ENCODE assay signal across 9 mouse cellular contexts in the genomic region with DNA sequence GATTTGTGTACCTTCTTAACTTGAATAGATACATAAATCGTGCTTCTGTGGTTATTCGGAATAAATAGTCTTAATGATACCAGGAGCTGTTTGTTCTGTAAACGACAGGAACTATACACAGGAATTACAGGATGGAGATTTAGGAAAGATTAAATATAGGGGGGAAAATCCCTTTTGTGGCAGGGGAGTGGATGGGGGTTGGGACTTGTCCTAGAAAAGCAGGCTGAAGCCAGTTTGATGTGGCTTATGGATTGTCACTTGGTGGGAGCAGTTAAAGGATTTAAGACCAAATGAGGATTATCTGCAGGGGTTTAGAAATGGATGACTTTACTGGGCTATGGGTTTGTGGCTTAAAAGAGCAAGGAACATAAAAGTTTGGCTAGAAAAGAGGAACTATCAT. TPM values are rescaled to one million over a fixed set of nuclear protein-coding genes. Genes with fewer than 3 reads are reported as not detected.
A peak's percentile ranks its signal among the peaks of the same experiment; 100 is the strongest.
DNase-seq lines count a peak whose midpoint lies in the region; ATAC-seq and TF ChIP-seq lines count a peak whose summit lies in the region.
"Had no signal": no experiment of that assay in that cellular context is flagged by ENCODE, and none has a peak within 500 bp of the region (broad histone marks: within the 10 kb centered on the region; RNA-seq: fewer than 3 reads in every experiment).

No protein-coding gene starts in this region.

- H3K4me2 ChIP-seq in liver, embryonic 11.5 days: peak overlapping the region; percentile 62
- H3K4me2 ChIP-seq in liver, postnatal 0 days (ENCODE audit: low read depth, low read length): no peak overlapping the region
- H3K4me2 ChIP-seq in forebrain, embryonic 11.5 days (ENCODE audit: low read depth, low read length, severe bottlenecking): peak overlapping the region; percentile 53
- H3K4me2 ChIP-seq in limb, embryonic 13.5 days (replicated peaks): peak overlapping the region; percentile 71
- H3K4me2 ChIP-seq in stomach, postnatal 0 days (replicated peaks; ENCODE audit: low read depth): peak overlapping the region; percentile 56; the same call in 1 of the 2 replicates

- H3K4me3 ChIP-seq in liver, embryonic 11.5 days (ENCODE audit: low read depth, low read length): no peak overlapping the region
- no peak overlapping the region for H3K4me3 ChIP-seq in liver, postnatal 0 days (ENCODE audit: low read depth, low read length)
- H3K4me3 ChIP-seq in forebrain, embryonic 11.5 days (ENCODE audit: low read depth, low read length): no peak overlapping the region; the same call in 1 of the 2 replicates
- peak overlapping the region; percentile 51 for H3K4me3 ChIP-seq in limb, embryonic 13.5 days
- no peak overlapping the region; the same call in 1 of the 2 replicates for H3K4me3 ChIP-seq in stomach, postnatal 0 days (ENCODE audit: low read depth, low read length)

- no peaks in the 10 kb centered on the region for H3K36me3 ChIP-seq in liver, embryonic 11.5 days (ENCODE audit: control insufficient read depth, insufficient read depth, low read length)
- no peaks in the 10 kb centered on the region for H3K36me3 ChIP-seq in liver, postnatal 0 days (replicated peaks; ENCODE audit: insufficient read depth, low read length)
- no peaks in the 10 kb centered on the region for H3K36me3 ChIP-seq in forebrain, embryonic 11.5 days (ENCODE audit: control insufficient read depth, insufficient read depth, low read length)
- no peaks in the 10 kb centered on the region for H3K36me3 ChIP-seq in limb, embryonic 13.5 days
- no peaks in the 10 kb centered on the region for H3K36me3 ChIP-seq in stomach, postnatal 0 days (ENCODE audit: control insufficient read depth, insufficient read depth, low read length)
- H3K36me3 ChIP-seq: liver, embryonic 13.5 days had no signal

- peaks cover 6% of the 10 kb centered on the region; the same call in 1 of the 2 replicates for H3K27me3 ChIP-seq in liver, embryonic 11.5 days (replicated peaks; ENCODE audit: control insufficient read depth, insufficient read depth, low read length)
- H3K27me3 ChIP-seq in liver, postnatal 0 days (ENCODE audit: insufficient read depth, low read length): peaks cover 4% of the 10 kb centered on the region
- no peaks in the 10 kb centered on the region for H3K27me3 ChIP-seq in forebrain, embryonic 11.5 days (ENCODE audit: control insufficient read depth, insufficient read depth, low read length)
- H3K27me3 ChIP-seq in limb, embryonic 13.5 days: peaks cover 9% of the 10 kb centered on the region
- H3K27me3 ChIP-seq in stomach, postnatal 0 days (ENCODE audit: control insufficient read depth, insufficient read depth, low read length): no peaks in the 10 kb centered on the region

- H3K4me1 ChIP-seq in liver, embryonic 11.5 days (replicated peaks; ENCODE audit: control insufficient read depth, insufficient read depth, low read length): no peaks in the 10 kb centered on the region
- H3K4me1 ChIP-seq in liver, postnatal 0 days (ENCODE audit: insufficient read depth): 0 out of 2 replicates have a peak, but pooled peaks cover 4% of the 10 kb centered on the region
- H3K4me1 ChIP-seq in forebrain, embryonic 11.5 days (replicated peaks; ENCODE audit: control insufficient read depth, insufficient read depth, low read length): peaks cover 3% of the 10 kb centered on the region; the same call in 1 of the 2 replicates
- 0 out of 2 replicates have a peak, but pooled peaks cover 9% of the 10 kb centered on the region for H3K4me1 ChIP-seq in limb, embryonic 13.5 days
- no peaks in the 10 kb centered on the region for H3K4me1 ChIP-seq in stomach, postnatal 0 days (replicated peaks; ENCODE audit: control insufficient read depth, insufficient read depth)
- H3K4me1 ChIP-seq: liver, embryonic 13.5 days had no signal

- no peak for TF ChIP-seq EP300 in liver, postnatal 0 days (IDR thresholded peaks at IDR 0.05; ENCODE audit: low read depth)
- TF ChIP-seq EP300 in stomach, postnatal 0 days (optimal IDR thresholded peaks at IDR 0.05): no peak

- no peak for TF ChIP-seq CTCF in liver, postnatal 0 days (IDR thresholded peaks at IDR 0.05; ENCODE audit: low read depth)
- no peak for TF ChIP-seq CTCF in stomach, postnatal 0 days (IDR thresholded peaks at IDR 0.05; ENCODE audit: low read depth)

- H3K9ac ChIP-seq in liver, embryonic 11.5 days (ENCODE audit: low read depth, low read length): no peak overlapping the region
- no peak overlapping the region for H3K9ac ChIP-seq in liver, postnatal 0 days (replicated peaks)
- H3K9ac ChIP-seq in forebrain, embryonic 11.5 days (ENCODE audit: low read length): peak overlapping the region; percentile 58; the same call in 1 of the 2 replicates
- H3K9ac ChIP-seq in limb, embryonic 13.5 days: no peak overlapping the region
- no peak overlapping the region for H3K9ac ChIP-seq in stomach, postnatal 0 days (ENCODE audit: low read length)
- H3K9ac ChIP-seq: liver, embryonic 13.5 days had no signal

- H3K9me3 ChIP-seq in liver, embryonic 11.5 days (ENCODE audit: control insufficient read depth, low read length): no peaks in the 10 kb centered on the region
- no peaks in the 10 kb centered on the region for H3K9me3 ChIP-seq in liver, postnatal 0 days (ENCODE audit: low read length)
- H3K9me3 ChIP-seq in forebrain, embryonic 11.5 days (ENCODE audit: control insufficient read depth, low read length): no peaks in the 10 kb centered on the region
- H3K9me3 ChIP-seq in limb, embryonic 13.5 days: no peaks in the 10 kb centered on the region
- H3K9me3 ChIP-seq in stomach, postnatal 0 days (ENCODE audit: control insufficient read depth, low read length): no peaks in the 10 kb centered on the region
- H3K9me3 ChIP-seq: liver, embryonic 13.5 days had no signal

- DNase-seq in liver, embryonic 11.5 days (ENCODE audit: low spot score): no peak
- no peak for DNase-seq in liver, postnatal 0 days
- DNase-seq in forebrain, embryonic 11.5 days (ENCODE audit: low spot score): no peak
- no peak for DNase-seq in stomach, postnatal 0 days (ENCODE audit: low spot score)
- DNase-seq in thymus, postnatal 4 days: no peak
- DNase-seq: liver, embryonic 13.5 days had no signal

- WGBS in liver, embryonic 11.5 days: 24% methylated on average over 3 of the region's 3 CpGs
- WGBS in liver, postnatal 0 days (ENCODE audit: insufficient replicate concordance): 14% methylated on average over 3 of the region's 3 CpGs
- WGBS in forebrain, embryonic 11.5 days: 7% methylated on average over 3 of the region's 3 CpGs
- WGBS in limb, embryonic 13.5 days: 18% methylated on average over 3 of the region's 3 CpGs
- 7% methylated on average over 3 of the region's 3 CpGs for WGBS in stomach, postnatal 0 days

- no peak for ATAC-seq in liver, embryonic 11.5 days (replicated peaks; ENCODE audit: low FRiP score)
- ATAC-seq in liver, postnatal 0 days: no peak
- ATAC-seq in forebrain, embryonic 11.5 days (replicated peaks; ENCODE audit: low FRiP score): peak; percentile 49
- no peak for ATAC-seq in limb, embryonic 13.5 days (ENCODE audit: low FRiP score, low read depth)
- ATAC-seq in stomach, postnatal 0 days (ENCODE audit: low FRiP score, low TSS enrichment): no peak
- ATAC-seq in megakaryocyte progenitor cell, adult 5-6 weeks (replicated peaks; ENCODE audit: poor library complexity): no peak; the same call in 1 of the 2 replicates

- no peak overlapping the region for H3K27ac ChIP-seq in liver, embryonic 11.5 days (ENCODE audit: low read depth, low read length)
- no peak overlapping the region for H3K27ac ChIP-seq in liver, postnatal 0 days (ENCODE audit: low read depth)
- H3K27ac ChIP-seq in forebrain, embryonic 11.5 days (ENCODE audit: low read depth, low read length): no peak overlapping the region
- no peak overlapping the region for H3K27ac ChIP-seq in limb, embryonic 13.5 days
- H3K27ac ChIP-seq in stomach, postnatal 0 days (replicated peaks): no peak overlapping the region
- H3K27ac ChIP-seq: liver, embryonic 13.5 days had no signal

RNA-seq across cellular contexts. Expression of a gene that starts 1.9 kb away (rescaled TPM):
- polyA plus RNA-seq in liver, embryonic 11.5 days (2014; fragmentation: Nextera tagmentation; extraction: Ambion mirVana): 0.10 and 0.14 TPM in 2 replicates
- 0.05 TPM in 2 replicates for polyA plus RNA-seq in liver, postnatal 0 days (2015; fragmentation: Nextera tagmentation; extraction: Ambion mirVana)
- polyA plus RNA-seq in forebrain, embryonic 11.5 days (2014; fragmentation: Nextera tagmentation; extraction: Ambion mirVana): 0.63 and 0.94 TPM in 2 replicates
- 0.04 and 0.13 TPM in 2 replicates for polyA plus RNA-seq in limb, embryonic 13.5 days (2015; fragmentation: Nextera tagmentation; extraction: Ambion mirVana)
- 0.15 and 0.16 TPM in 2 replicates for polyA plus RNA-seq in stomach, postnatal 0 days (2015; fragmentation: Nextera tagmentation; extraction: Ambion mirVana)
- not detected in 2 replicates for total RNA-seq in megakaryocyte progenitor cell, adult 5-6 weeks (2015)
- not detected in 2 replicates for total RNA-seq in megakaryocyte progenitor cell, adult 5-6 weeks (2017)
- polyA plus RNA-seq: spleen, adult 2 months had no signal
